Mouse (Mus musculus) heart, embryonic 12.5 days (tissue): ENCODE measurements around the gene Triobp. TPM values are rescaled to one million over a fixed set of nuclear protein-coding genes. Genes with fewer than 3 reads are reported as not detected.

Source experiments
- ATAC-seq: fragments of 200-750 bp; cut with Nextera tagmentation; 2 replicates; pipeline ENCODE4 v1.8.0; 2017; ENCODE audit warnings: moderate TSS enrichment, moderate library complexity; ENCODE audit not compliant: insufficient number of reproducible peaks, low FRiP score
- H3K27ac ChIP-seq: fragments of 300-500 bp; sonication (generic); 2 replicates; pipeline ENCODE4 v1.5.1; 2016; ENCODE audit warnings: mild to moderate bottlenecking, moderate library complexity; ENCODE audit not compliant: poor library complexity, severe bottlenecking
- H3K27me3 ChIP-seq: fragments of 300-500 bp; sonication (generic); replicated peaks from 2 replicates; pipeline ENCODE4 v1.6.1; 2016; ENCODE audit warnings: mild to moderate bottlenecking, moderate library complexity
- H3K36me3 ChIP-seq: fragments of 300-500 bp; sonication (generic); 2 replicates; pipeline ENCODE4 v1.6.1; 2016; ENCODE audit warnings: mild to moderate bottlenecking, moderate library complexity
- H3K4me1 ChIP-seq: fragments of 300-500 bp; sonication (generic); replicated peaks from 2 replicates; pipeline ENCODE4 v1.6.1; 2016; ENCODE audit warnings: mild to moderate bottlenecking
- H3K4me2 ChIP-seq: fragments of 300-500 bp; sonication (generic); 2 replicates; pipeline ENCODE4 v1.6.1; 2016; ENCODE audit warnings: mild to moderate bottlenecking, moderate library complexity
- H3K4me3 ChIP-seq: fragments of 300-500 bp; sonication (generic); 2 replicates; pipeline ENCODE4 v1.5.1; 2016; ENCODE audit warnings: mild to moderate bottlenecking
- H3K9ac ChIP-seq: fragments of 300-500 bp; sonication (generic); 2 replicates; pipeline ENCODE4 v1.6.1; 2016; ENCODE audit warnings: mild to moderate bottlenecking, moderate library complexity
- H3K9me3 ChIP-seq: fragments of 300-500 bp; sonication (generic); replicated peaks from 2 replicates; pipeline ENCODE4 v1.6.1; 2016; ENCODE audit warnings: mild to moderate bottlenecking, moderate library complexity
- WGBS: fragments of 180-500 bp; shearing (Covaris S2); methylation state at CpG from one replicate; pipeline ENCODE4 v1.1.7; 2016; 5-methylcytosine and 5-hydroxymethylcytosine counted together
- polyA plus RNA-seq: library from polyadenylated mRNA; unstranded; fragments of >200 nt; fragmentation: Nextera tagmentation; extraction: Ambion mirVana; gene quantifications from 2 replicates; pipeline ENCODE4 v1.2.1, GENCODE M21; 2016

Triobp gene
- polyA plus RNA-seq, 1 experiment from 2014 or later, result 59.4 TPM

- Histone ChIP-seq H3K27me3 (no peaks in the 10 kb centered on the region), H3K36me3 (peaks cover 58% of the 10 kb centered on the region), H3K27ac (no peak overlapping the region), H3K4me2 (no peak overlapping the region), H3K9me3 (no peaks in the 10 kb centered on the region), H3K4me3 (no peak overlapping the region), H3K9ac (no peak overlapping the region), H3K4me1 (peaks cover 23% of the 10 kb centered on the region)
- no peak for ATAC-seq
- 88% methylated on average over 2 of the region's 2 CpGs for WGBS
Measured at GRCm38 (mm10) chr15:78937963-78938362, 9.6 kb upstream of the Triobp start.

GRCm38 (mm10) chr15:78940325-78940724 lies 7.2 kb upstream of the Triobp start:
- Histone ChIP-seq H3K36me3 (peaks cover 58% of the 10 kb centered on the region), H3K4me1 (peaks cover 27% of the 10 kb centered on the region), H3K27ac (no peak overlapping the region), H3K4me2 (no peak overlapping the region), H3K27me3 (no peaks in the 10 kb centered on the region), H3K4me3 (no peak overlapping the region), H3K9ac (no peak overlapping the region), H3K9me3 (no peaks in the 10 kb centered on the region)
- no peak for ATAC-seq
- WGBS, result 90% methylated on average over 13 of the region's 13 CpGs

- H3K36me3 ChIP-seq, result peaks cover 42% of the 10 kb centered on the region
- H3K27ac ChIP-seq, result no peak overlapping the region
- H3K9me3 ChIP-seq, result no peaks in the 10 kb centered on the region
- ATAC-seq, result peak; percentile 54; the same call in 1 of the 2 replicates
- peaks cover 15% of the 10 kb centered on the region; the same call in 1 of the 2 replicates for H3K4me1 ChIP-seq
- peaks cover 12% of the 10 kb centered on the region for H3K27me3 ChIP-seq
- peak overlapping the region; percentile 57 for H3K9ac ChIP-seq
- 2% methylated on average over 9 of the region's 9 CpGs for WGBS
- peak overlapping the region; percentile 43 for H3K4me3 ChIP-seq
- H3K4me2 ChIP-seq, result peak overlapping the region; percentile 68
Measured at GRCm38 (mm10) chr15:78942663-78943062, 4.9 kb upstream of the Triobp start.

- no peak overlapping the region for H3K4me3 ChIP-seq
- H3K4me2 ChIP-seq, result no peak overlapping the region
- 75% methylated on average over 7 of the region's 7 CpGs for WGBS
- peaks cover 7% of the 10 kb centered on the region for H3K36me3 ChIP-seq
- no peak for ATAC-seq
- peaks cover 20% of the 10 kb centered on the region for H3K4me1 ChIP-seq
- no peak overlapping the region for H3K27ac ChIP-seq
- H3K27me3 ChIP-seq, result peaks cover 12% of the 10 kb centered on the region
- no peak overlapping the region for H3K9ac ChIP-seq
- no peaks in the 10 kb centered on the region for H3K9me3 ChIP-seq
Measured at GRCm38 (mm10) chr15:78946232-78946631, 1.3 kb upstream of the Triobp start.

- Histone ChIP-seq H3K36me3 (0 out of 2 replicates have a peak, but pooled peaks cover 4% of the 10 kb centered on the region), H3K4me1 (peaks cover 11% of the 10 kb centered on the region), H3K9ac (peak overlapping the region; percentile 62), H3K9me3 (no peaks in the 10 kb centered on the region), H3K27me3 (peaks cover 12% of the 10 kb centered on the region), H3K27ac (no peak overlapping the region), H3K4me2 (peak overlapping the region; percentile 81), H3K4me3 (peak overlapping the region; percentile 48)
- ATAC-seq, result no peak
- WGBS, result 10% methylated on average over 11 of the region's 11 CpGs
Measured at GRCm38 (mm10) chr15:78948152-78948725, 715 bp downstream of the Triobp start.

- no peak for ATAC-seq
- no peak overlapping the region for H3K9ac ChIP-seq
- 94% methylated on average over 3 of the region's 3 CpGs for WGBS
- no peaks in the 10 kb centered on the region for H3K9me3 ChIP-seq
- H3K4me2 ChIP-seq, result no peak overlapping the region
- H3K4me1 ChIP-seq, result peaks cover 10% of the 10 kb centered on the region
- H3K36me3 ChIP-seq, result peaks cover 6% of the 10 kb centered on the region; the same call in 1 of the 2 replicates
- no peak overlapping the region for H3K4me3 ChIP-seq
- no peak overlapping the region for H3K27ac ChIP-seq
- peaks cover 12% of the 10 kb centered on the region for H3K27me3 ChIP-seq
Measured at GRCm38 (mm10) chr15:78948883-78949282, 1.4 kb downstream of the Triobp start.

- Histone ChIP-seq H3K4me3 (no peak overlapping the region), H3K4me2 (no peak overlapping the region), H3K27me3 (peaks cover 8% of the 10 kb centered on the region; the same call in 1 of the 2 replicates), H3K36me3 (peaks cover 15% of the 10 kb centered on the region), H3K9ac (no peak overlapping the region), H3K27ac (no peak overlapping the region), H3K9me3 (no peaks in the 10 kb centered on the region), H3K4me1 (peaks cover 7% of the 10 kb centered on the region; the same call in 1 of the 2 replicates)
- no peak for ATAC-seq
- whole genome bisulfite sequencing, result 58% methylated on average over 3 of the region's 3 CpGs
Measured at GRCm38 (mm10) chr15:78955663-78956062, 8.1 kb downstream of the Triobp start.

- 62% methylated on average over 4 of the region's 4 CpGs for WGBS
- H3K36me3 ChIP-seq, result peaks cover 15% of the 10 kb centered on the region
- no peak overlapping the region for H3K4me2 ChIP-seq
- H3K27me3 ChIP-seq, result peaks cover 8% of the 10 kb centered on the region; the same call in 1 of the 2 replicates
- H3K9me3 ChIP-seq, result no peaks in the 10 kb centered on the region
- H3K4me1 ChIP-seq, result peaks cover 7% of the 10 kb centered on the region; the same call in 1 of the 2 replicates
- peak overlapping the region; percentile 36; the same call in 1 of the 2 replicates for H3K9ac ChIP-seq
- no peak for ATAC-seq
- H3K27ac ChIP-seq, result no peak overlapping the region
- no peak overlapping the region for H3K4me3 ChIP-seq
Measured at GRCm38 (mm10) chr15:78956351-78956750, 8.8 kb downstream of the Triobp start.

- H3K4me2 ChIP-seq, result no peak overlapping the region
- H3K27me3 ChIP-seq, result peaks cover 8% of the 10 kb centered on the region; the same call in 1 of the 2 replicates
- H3K36me3 ChIP-seq, result peaks cover 15% of the 10 kb centered on the region
- H3K4me1 ChIP-seq, result peaks cover 7% of the 10 kb centered on the region; the same call in 1 of the 2 replicates
- no peak overlapping the region for H3K27ac ChIP-seq
- ATAC-seq, result no peak
- 52% methylated on average over 15 of the region's 15 CpGs for WGBS
- H3K9ac ChIP-seq, result peak overlapping the region; percentile 36; the same call in 1 of the 2 replicates
- H3K9me3 ChIP-seq, result no peaks in the 10 kb centered on the region
- H3K4me3 ChIP-seq, result no peak overlapping the region
Measured at GRCm38 (mm10) chr15:78957021-78957420, 9.5 kb downstream of the Triobp start.

GRCm38 (mm10) chr15:78959537-78959936 lies 12.0 kb downstream of the Triobp start:
- Histone ChIP-seq H3K4me2 (no peak overlapping the region), H3K27ac (no peak overlapping the region), H3K4me1 (peaks cover 12% of the 10 kb centered on the region; the same call in 1 of the 2 replicates), H3K4me3 (no peak overlapping the region), H3K9me3 (no peaks in the 10 kb centered on the region), H3K36me3 (0 out of 2 replicates have a peak, but pooled peaks cover 5% of the 10 kb centered on the region), H3K9ac (no peak overlapping the region), H3K27me3 (peaks cover 8% of the 10 kb centered on the region; the same call in 1 of the 2 replicates)
- 87% methylated on average over 11 of the region's 11 CpGs for WGBS
- no peak for ATAC-seq

- 73% methylated on average over 4 of the region's 4 CpGs for whole genome bisulfite sequencing
- H3K4me1 ChIP-seq, result peaks cover 12% of the 10 kb centered on the region; the same call in 1 of the 2 replicates
- H3K4me3 ChIP-seq, result no peak overlapping the region
- H3K9ac ChIP-seq, result no peak overlapping the region
- no peak overlapping the region for H3K27ac ChIP-seq
- H3K27me3 ChIP-seq, result peaks cover 8% of the 10 kb centered on the region; the same call in 1 of the 2 replicates
- H3K4me2 ChIP-seq, result no peak overlapping the region
- H3K9me3 ChIP-seq, result no peaks in the 10 kb centered on the region
- ATAC-seq, result no peak
- 0 out of 2 replicates have a peak, but pooled peaks cover 5% of the 10 kb centered on the region for H3K36me3 ChIP-seq
Measured at GRCm38 (mm10) chr15:78960088-78960487, 12.6 kb downstream of the Triobp start.
